Mouse (Mus musculus): ENCODE data around the gene Cyld. TPM values are rescaled to one million over a fixed set of nuclear protein-coding genes. Genes with fewer than 3 reads are reported as not detected.

The Cyld gene
- polyA plus RNA-seq, 1 experiment = 25.4 TPM

- Histone ChIP-seq H3K4me3 (ENCODE audit: insufficient read depth, low read length) (peak overlapping the region; percentile 90), H3K4me1 (ENCODE audit: control insufficient read depth, insufficient read depth, low read length) (no peaks in the 10 kb centered on the region; the same call in 1 of the 2 replicates), H3K27ac (ENCODE audit: insufficient read depth, low read length) (peak overlapping the region; percentile 83)
- TF ChIP-seq CTCF (IDR thresholded peaks at IDR 0.05; ENCODE audit: borderline replicate concordance, insufficient read depth, low read length) (no peak), POLR2A (IDR thresholded peaks at IDR 0.05; ENCODE audit: low read depth, low read length) (no peak)
Observed at GRCm38 (mm10) chr8:88697642-88698031, 809 bp downstream of the Cyld start.

- Histone ChIP-seq H3K27ac (ENCODE audit: insufficient read depth, low read length) (peak overlapping the region; percentile 83), H3K4me1 (ENCODE audit: control insufficient read depth, insufficient read depth, low read length) (no peaks in the 10 kb centered on the region; the same call in 1 of the 2 replicates)
- TF ChIP-seq POLR2A (IDR thresholded peaks at IDR 0.05; ENCODE audit: low read depth, low read length) (no peak), CTCF (IDR thresholded peaks at IDR 0.05; ENCODE audit: borderline replicate concordance, insufficient read depth, low read length) (no peak)
Observed at GRCm38 (mm10) chr8:88698048-88698447, 1.2 kb downstream of the Cyld start.

GRCm38 (mm10) chr8:88701611-88702010, 4.8 kb downstream of the Cyld start:
- Histone ChIP-seq H3K4me3 (ENCODE audit: insufficient read depth, low read length) (no peak overlapping the region), H3K4me1 (ENCODE audit: control insufficient read depth, insufficient read depth, low read length) (no peaks in the 10 kb centered on the region), H3K27ac (ENCODE audit: insufficient read depth, low read length) (no peak overlapping the region)
- TF ChIP-seq POLR2A (IDR thresholded peaks at IDR 0.05; ENCODE audit: low read depth, low read length) = no peak
- TF ChIP-seq CTCF (IDR thresholded peaks at IDR 0.05; ENCODE audit: borderline replicate concordance, insufficient read depth, low read length) = no peak

More at GRCm38 (mm10) chr8:88698048-88698447, 1.2 kb downstream of the Cyld start:
- H3K4me3 ChIP-seq (ENCODE audit: insufficient read depth, low read length) = peak overlapping the region; percentile 90

- H3K4me1 ChIP-seq (ENCODE audit: control insufficient read depth, insufficient read depth, low read length) = no peaks in the 10 kb centered on the region
- no peak overlapping the region for H3K27ac ChIP-seq (ENCODE audit: insufficient read depth, low read length)
- TF ChIP-seq POLR2A (IDR thresholded peaks at IDR 0.05; ENCODE audit: low read depth, low read length) (no peak), CTCF (IDR thresholded peaks at IDR 0.05; ENCODE audit: borderline replicate concordance, insufficient read depth, low read length) (no peak)
- H3K4me3 ChIP-seq (ENCODE audit: insufficient read depth, low read length) = no peak overlapping the region
Observed at GRCm38 (mm10) chr8:88702816-88703215, 6.0 kb downstream of the Cyld start.

GRCm38 (mm10) chr8:88723256-88723963, 26.6 kb downstream of the Cyld start:
- no peak overlapping the region for H3K27ac ChIP-seq (ENCODE audit: insufficient read depth, low read length)
- TF ChIP-seq CTCF (IDR thresholded peaks at IDR 0.05; ENCODE audit: borderline replicate concordance, insufficient read depth, low read length) (no peak), POLR2A (IDR thresholded peaks at IDR 0.05; ENCODE audit: low read depth, low read length) (no peak)
- no peak overlapping the region for H3K4me3 ChIP-seq (ENCODE audit: insufficient read depth, low read length)
- H3K4me1 ChIP-seq (ENCODE audit: control insufficient read depth, insufficient read depth, low read length) = no peaks in the 10 kb centered on the region

GRCm38 (mm10) chr8:88755175-88755791, 58.5 kb downstream of the Cyld start:
- TF ChIP-seq CTCF (IDR thresholded peaks at IDR 0.05; ENCODE audit: borderline replicate concordance, insufficient read depth, low read length) = no peak
- no peak for TF ChIP-seq POLR2A (IDR thresholded peaks at IDR 0.05; ENCODE audit: low read depth, low read length)
- Histone ChIP-seq H3K27ac (ENCODE audit: insufficient read depth, low read length) (no peak overlapping the region), H3K4me3 (ENCODE audit: insufficient read depth, low read length) (no peak overlapping the region), H3K4me1 (ENCODE audit: control insufficient read depth, insufficient read depth, low read length) (no peaks in the 10 kb centered on the region)

- H3K27ac ChIP-seq (ENCODE audit: insufficient read depth, low read length) = no peak overlapping the region
- H3K4me1 ChIP-seq (ENCODE audit: control insufficient read depth, insufficient read depth, low read length) = no peaks in the 10 kb centered on the region
- no peak overlapping the region for H3K4me3 ChIP-seq (ENCODE audit: insufficient read depth, low read length)
- TF ChIP-seq POLR2A (IDR thresholded peaks at IDR 0.05; ENCODE audit: low read depth, low read length) (no peak), CTCF (IDR thresholded peaks at IDR 0.05; ENCODE audit: borderline replicate concordance, insufficient read depth, low read length) (no peak)
Observed at GRCm38 (mm10) chr8:88761980-88762379, 65.2 kb downstream of the Cyld start.

GRCm38 (mm10) chr8:88771241-88771640, 74.4 kb downstream of the Cyld start:
- TF ChIP-seq CTCF (IDR thresholded peaks at IDR 0.05; ENCODE audit: borderline replicate concordance, insufficient read depth, low read length) (no peak), POLR2A (IDR thresholded peaks at IDR 0.05; ENCODE audit: low read depth, low read length) (no peak)
- H3K4me3 ChIP-seq (ENCODE audit: insufficient read depth, low read length) = no peak overlapping the region
- no peak overlapping the region for H3K27ac ChIP-seq (ENCODE audit: insufficient read depth, low read length)
- H3K4me1 ChIP-seq (ENCODE audit: control insufficient read depth, insufficient read depth, low read length) = no peaks in the 10 kb centered on the region

GRCm38 (mm10) chr8:88774593-88775297, 77.9 kb downstream of the Cyld start:
- H3K4me1 ChIP-seq (ENCODE audit: control insufficient read depth, insufficient read depth, low read length) = no peaks in the 10 kb centered on the region
- H3K27ac ChIP-seq (ENCODE audit: insufficient read depth, low read length) = no peak overlapping the region
- TF ChIP-seq CTCF (IDR thresholded peaks at IDR 0.05; ENCODE audit: borderline replicate concordance, insufficient read depth, low read length) = no peak
- TF ChIP-seq POLR2A (IDR thresholded peaks at IDR 0.05; ENCODE audit: low read depth, low read length) = no peak
- no peak overlapping the region for H3K4me3 ChIP-seq (ENCODE audit: insufficient read depth, low read length)

- TF ChIP-seq CTCF (IDR thresholded peaks at IDR 0.05; ENCODE audit: borderline replicate concordance, insufficient read depth, low read length) (no peak), POLR2A (IDR thresholded peaks at IDR 0.05; ENCODE audit: low read depth, low read length) (no peak)
- Histone ChIP-seq H3K4me1 (ENCODE audit: control insufficient read depth, insufficient read depth, low read length) (no peaks in the 10 kb centered on the region), H3K4me3 (ENCODE audit: insufficient read depth, low read length) (no peak overlapping the region), H3K27ac (ENCODE audit: insufficient read depth, low read length) (no peak overlapping the region)
Observed at GRCm38 (mm10) chr8:88775298-88775646, 78.4 kb downstream of the Cyld start.

Data from embryonic fibroblast, embryonic 13.5 days (primary cell).